Mouse (Mus musculus) C2C12 (cell line): ENCODE results near the gene Aven.

Source experiments
- CEBPB ChIP-seq: IDR thresholded peaks from one replicate; pipeline ENCODE4 v1.6.1; 2011; ENCODE audit warnings: low read depth, mild to moderate bottlenecking, control low read depth, moderate library complexity
- CTCF ChIP-seq: IDR thresholded peaks from one replicate; pipeline ENCODE4 v1.5.1; 2011; ENCODE audit not compliant: control insufficient read depth, insufficient read depth, insufficient read length
- FOSL1 ChIP-seq: IDR thresholded peaks from one replicate; pipeline ENCODE4 v1.8.0; 2011; ENCODE audit warnings: mild to moderate bottlenecking, low read length; ENCODE audit not compliant: poor library complexity, insufficient read depth, severe bottlenecking
- MAX ChIP-seq: IDR thresholded peaks from one replicate; pipeline ENCODE4 v1.6.1; 2011; ENCODE audit warnings: mild to moderate bottlenecking, control low read depth
- MYOD1 ChIP-seq: IDR thresholded peaks from one replicate; pipeline ENCODE4 v1.6.1; 2011; ENCODE audit warnings: low read depth; ENCODE audit not compliant: control insufficient read depth, insufficient read length
- MYOG ChIP-seq: IDR thresholded peaks from one replicate; pipeline ENCODE4 v1.6.1; 2011; ENCODE audit not compliant: control insufficient read depth, insufficient read length; ENCODE audit errors: extremely low read depth
- USF1 ChIP-seq: IDR thresholded peaks from one replicate; pipeline ENCODE4 v1.6.1; 2011; ENCODE audit warnings: low read depth, mild to moderate bottlenecking, control low read depth, moderate library complexity

DNA sequence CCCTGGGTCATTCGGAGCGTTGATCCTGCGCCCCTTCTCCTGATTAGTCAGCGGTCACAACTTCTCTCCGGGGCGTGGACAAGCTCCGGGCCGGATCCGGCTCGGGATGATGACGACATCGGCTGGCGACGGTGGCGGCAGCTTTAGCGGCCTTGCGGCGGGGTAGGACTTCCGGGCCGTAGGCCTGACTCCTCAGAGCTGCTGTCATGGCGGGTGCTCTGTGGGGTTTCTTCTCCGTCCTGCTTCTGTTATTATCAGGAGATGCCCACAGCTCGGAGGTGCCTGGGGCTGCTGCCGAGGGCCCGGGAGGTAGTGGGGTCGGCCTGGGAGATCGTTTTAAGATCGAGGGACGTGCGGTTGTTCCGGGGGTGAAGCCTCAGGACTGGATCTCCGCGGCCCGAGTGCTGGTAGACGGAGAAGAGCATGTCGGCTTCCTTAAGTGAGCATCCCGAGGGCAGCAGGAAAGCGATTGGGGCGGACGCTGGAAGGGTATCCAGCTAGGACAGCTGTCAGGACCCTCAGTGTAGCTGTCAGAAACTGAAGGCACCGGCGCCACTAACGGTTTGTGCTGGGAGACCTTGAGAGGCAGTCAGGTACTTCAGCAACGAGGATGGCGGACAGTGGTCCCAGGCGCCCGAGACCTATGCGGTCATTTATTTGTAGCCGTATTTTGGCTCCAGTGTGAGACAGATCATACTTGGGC lies 37.8 kb upstream of the Aven start, which contains the start of gene Emc7:
- no peak for TF ChIP-seq CTCF
- peak; percentile 79 for TF ChIP-seq MAX
- no peak for TF ChIP-seq CEBPB
- TF ChIP-seq USF1: no peak
- TF ChIP-seq MYOD1: no peak
- no peak for TF ChIP-seq MYOG
- no peak for TF ChIP-seq FOSL1
